Mouse (Mus musculus) cerebellum, adult 8-10 months (tissue): ENCODE results near the gene Hist1h2ap.
A peak's percentile ranks its signal among the peaks of the same experiment; 100 is the strongest.
"Not testable (repeated sequence)": the region's sequence is repeated elsewhere in the genome, so short reads cannot be mapped to it uniquely, and the experiment has no call there.

Source experiments
- DNase-seq: peaks from one replicate; pipeline ENCODE4 v3.0.0; 2022

Hist1h2ap gene

GRCm38 (mm10) chr13:21803058-21803457 lies 30.2 kb downstream of the Hist1h2ap start:
- not testable (repeated sequence) for DNase-seq

GRCm38 (mm10) chr13:21797163-21797562 lies 36.1 kb downstream of the Hist1h2ap start:
- not testable (repeated sequence) for DNase-seq

DNA sequence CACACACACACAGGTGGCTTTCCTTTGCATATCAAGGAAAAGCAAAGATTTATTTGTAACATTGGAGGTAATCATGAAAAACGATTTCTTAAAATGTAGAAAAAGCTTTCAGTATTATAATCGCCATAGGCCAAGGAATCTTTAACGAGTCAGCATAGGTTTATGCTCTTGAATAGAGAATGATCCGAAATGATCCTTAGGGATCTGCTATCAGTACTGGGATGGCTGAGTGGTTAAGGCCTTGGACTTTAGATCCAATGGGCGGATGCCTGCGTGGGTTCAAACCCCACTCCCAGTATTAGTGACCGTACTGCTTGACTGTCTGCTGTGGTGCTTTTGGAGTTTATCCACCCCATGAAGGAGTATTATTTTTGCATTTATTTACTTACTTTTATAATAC lies 37.7 kb downstream of the Hist1h2ap start:
- DNase-seq = no peak

- no peak for DNase-seq
Measured at GRCm38 (mm10) chr13:21790601-21791283, 42.6 kb downstream of the Hist1h2ap start.

DNA sequence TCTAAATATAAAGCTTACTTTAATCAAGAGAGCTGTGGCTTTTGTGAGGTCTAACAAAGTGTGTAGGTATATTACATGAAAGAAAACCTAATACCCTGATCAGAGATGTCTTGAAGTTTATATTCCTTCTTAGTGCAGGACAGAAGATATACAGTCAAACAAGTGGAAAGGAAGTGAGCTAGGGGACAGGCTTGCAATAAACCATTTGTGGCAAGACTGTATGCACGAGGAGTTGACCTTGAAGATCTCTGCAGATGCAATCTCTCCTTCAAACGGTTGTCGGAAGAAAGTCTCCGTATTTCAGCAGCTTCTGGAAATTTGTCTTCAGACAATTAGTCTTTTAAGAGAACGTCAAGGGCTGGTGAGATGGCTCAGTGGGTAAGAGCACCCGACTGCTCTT lies 43.4 kb downstream of the Hist1h2ap start:
- no peak for DNase-seq

- no peak for DNase-seq
Measured at GRCm38 (mm10) chr13:21787760-21788593, 45.3 kb downstream of the Hist1h2ap start.

DNA sequence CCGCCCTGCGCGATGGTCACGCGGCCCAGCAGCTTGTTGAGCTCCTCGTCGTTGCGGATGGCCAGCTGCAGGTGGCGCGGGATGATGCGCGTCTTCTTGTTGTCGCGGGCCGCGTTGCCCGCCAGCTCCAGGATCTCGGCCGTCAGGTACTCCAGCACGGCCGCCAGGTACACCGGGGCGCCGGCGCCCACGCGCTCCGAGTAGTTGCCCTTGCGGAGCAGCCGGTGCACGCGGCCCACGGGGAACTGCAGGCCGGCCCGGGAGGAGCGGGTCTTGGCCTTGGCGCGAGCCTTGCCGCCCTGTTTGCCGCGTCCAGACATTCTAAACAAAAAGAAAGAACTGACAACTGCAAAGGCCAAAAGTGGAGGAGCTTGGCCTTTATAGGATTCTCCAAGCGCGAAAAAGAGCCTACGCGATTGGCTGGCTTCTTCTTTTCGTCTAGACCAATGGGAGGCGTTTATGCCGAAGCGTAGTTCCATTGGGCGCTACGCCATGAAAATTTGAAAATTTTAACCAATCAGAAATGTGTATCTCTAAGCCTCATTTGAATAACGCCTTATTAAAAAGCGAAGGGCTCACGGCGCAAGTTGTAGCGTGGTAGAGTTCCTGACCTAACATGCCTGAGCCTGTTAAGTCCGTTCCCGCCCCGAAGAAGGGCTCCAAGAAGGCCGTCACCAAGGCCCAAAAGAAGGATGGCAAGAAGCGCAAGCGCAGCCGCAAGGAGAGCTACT lies 46.2 kb downstream of the Hist1h2ap start, which contains the start of the genes Hist1h2an and Hist1h2bp:
Gene Hist1h2an, minus strand, starts transcription at position 320 of the 731 bp plus-strand sequence.
Gene Hist1h2bp, plus strand, starts transcription at position 563 of the 731 bp plus-strand sequence.
- DNase-seq = peak; percentile 93

GRCm38 (mm10) chr13:21786189-21786898 lies 47.0 kb downstream of the Hist1h2ap start:
- DNase-seq = no peak

DNA sequence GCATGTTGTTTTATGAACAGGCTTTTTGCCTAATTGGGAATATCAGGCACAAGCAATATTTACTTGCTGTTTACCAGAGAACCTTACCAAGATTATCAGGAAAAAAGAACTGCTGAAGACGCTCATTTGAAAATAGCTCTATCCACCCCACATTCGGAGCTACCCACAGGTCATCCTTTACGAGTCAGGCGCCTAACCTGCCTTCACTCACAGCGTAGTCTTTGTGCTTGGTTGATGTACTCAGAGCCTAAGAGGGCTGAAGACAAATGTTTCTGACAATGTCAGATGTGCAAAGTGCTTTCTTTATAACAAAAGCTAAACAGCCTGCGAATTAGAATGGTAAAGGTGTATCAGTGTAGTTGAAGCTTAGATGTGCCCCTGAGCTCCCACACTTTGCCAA lies 49.0 kb downstream of the Hist1h2ap start:
- no peak for DNase-seq

DNA sequence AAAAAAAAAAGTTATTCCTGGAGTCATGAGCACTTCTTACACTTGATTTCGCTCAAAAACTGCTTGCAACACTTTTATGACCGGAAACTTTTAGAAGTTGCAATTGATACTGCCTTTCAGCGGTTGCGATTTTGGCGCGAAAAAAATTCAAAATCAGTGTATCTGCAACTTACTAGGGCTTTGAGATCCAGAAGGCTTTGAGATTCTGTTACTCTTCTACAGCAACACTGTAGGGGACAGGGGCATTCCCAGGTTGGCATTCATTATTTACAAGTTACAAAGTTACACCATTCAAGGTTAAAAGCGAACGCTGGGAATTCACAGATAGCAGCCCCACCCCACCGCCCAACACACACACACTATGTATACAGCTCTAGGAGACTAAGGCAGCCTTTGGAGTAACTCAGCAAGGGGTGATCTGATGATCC lies 49.6 kb downstream of the Hist1h2ap start:
- DNase-seq = no peak

DNA sequence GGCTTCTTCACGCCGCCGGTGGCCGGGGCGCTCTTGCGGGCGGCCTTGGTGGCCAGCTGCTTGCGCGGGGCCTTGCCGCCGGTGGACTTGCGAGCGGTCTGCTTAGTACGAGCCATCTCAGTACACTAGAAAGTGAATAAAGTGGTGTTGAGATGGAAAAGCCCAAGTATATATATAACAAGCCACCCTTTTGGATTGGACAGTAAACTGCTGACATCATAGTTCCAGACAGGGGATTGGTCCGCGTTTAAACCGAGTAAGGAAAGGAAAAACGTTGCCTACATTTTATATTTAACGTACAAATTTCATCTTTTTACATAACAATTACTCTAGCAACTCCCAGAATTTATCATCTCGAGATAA lies 50.1 kb downstream of the Hist1h2ap start, which contains the start of gene Hist1h3i:
Gene Hist1h3i, minus strand, starts transcription at position 116 of the 363 bp plus-strand sequence.
- DNase-seq = peak; percentile 65
